Mouse (Mus musculus): Measurements from ENCODE around the gene Pef1. TPM values are rescaled to one million over a fixed set of nuclear protein-coding genes. Genes with fewer than 3 reads are reported as not detected.

The Pef1 gene
- total RNA-seq, 4 experiments from 2014 or later, result 72.9 to 80.6 (median 76.1) TPM

DNA sequence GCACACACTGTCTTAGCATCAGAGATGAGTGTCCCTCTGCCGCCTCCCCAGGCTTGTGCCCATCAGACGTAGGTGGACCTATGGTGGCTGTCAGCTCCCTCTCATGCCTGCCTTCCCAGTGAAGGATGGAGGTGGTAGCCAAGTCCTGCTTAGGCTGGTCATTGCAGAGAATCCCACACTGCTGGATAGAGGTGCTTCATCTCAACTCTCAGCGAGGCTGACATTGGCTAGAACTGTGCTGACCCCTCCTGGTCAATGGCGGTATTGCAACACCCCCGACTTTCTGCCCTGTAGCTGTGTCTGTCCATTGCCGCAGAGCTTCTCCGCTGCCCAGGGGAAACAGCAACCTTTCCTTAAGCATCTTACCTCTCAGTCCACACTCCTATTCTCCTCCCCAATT lies 15.1 kb upstream of the Pef1 start:
- peak; percentile 75 to 99 for DNase-seq (ENCODE audit: low spot score in 2 of 2)

DNA sequence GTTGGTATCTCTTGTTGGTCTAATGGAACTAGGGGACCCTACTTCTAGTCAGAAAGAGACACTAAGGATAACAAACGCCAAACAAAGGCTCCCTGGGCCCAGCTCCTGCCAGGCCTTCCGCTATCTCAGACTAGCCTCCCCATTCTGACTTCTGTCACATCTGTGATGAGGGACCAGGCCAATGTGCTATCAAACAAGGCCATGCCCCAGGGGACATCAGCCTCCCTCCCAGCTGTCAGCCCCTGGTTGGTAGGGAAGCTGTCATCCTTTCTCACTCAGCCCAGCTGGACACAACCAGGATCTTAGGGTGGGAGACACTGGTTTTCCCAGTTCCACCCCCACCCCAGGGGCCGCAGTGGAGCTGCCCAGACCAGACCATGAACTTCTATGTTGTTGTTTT lies 7.2 kb upstream of the Pef1 start:
- DNase-seq (ENCODE audit: low spot score in 2 of 2), result no peak

DNA sequence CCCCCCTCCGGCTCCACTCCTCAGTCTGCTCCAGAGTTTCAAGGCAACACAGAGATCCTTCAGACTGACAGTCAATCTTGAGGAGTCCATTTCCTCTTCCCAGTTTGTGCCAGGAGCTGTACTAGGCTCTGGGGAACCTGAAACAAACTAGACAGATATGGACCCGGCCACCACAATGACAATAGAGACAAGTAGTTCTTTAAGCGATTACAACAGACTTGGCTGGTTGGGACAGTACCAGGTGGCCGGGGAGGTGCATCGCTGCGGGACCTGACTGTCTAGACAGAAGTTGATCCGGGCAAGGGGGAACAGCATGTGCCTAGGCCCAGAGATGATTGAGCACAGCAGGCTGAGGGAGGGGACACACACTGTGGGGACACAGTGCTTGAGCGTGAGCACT lies 1.2 kb upstream of the Pef1 start:
- no peak for DNase-seq (ENCODE audit: low spot score in 2 of 2)

DNA sequence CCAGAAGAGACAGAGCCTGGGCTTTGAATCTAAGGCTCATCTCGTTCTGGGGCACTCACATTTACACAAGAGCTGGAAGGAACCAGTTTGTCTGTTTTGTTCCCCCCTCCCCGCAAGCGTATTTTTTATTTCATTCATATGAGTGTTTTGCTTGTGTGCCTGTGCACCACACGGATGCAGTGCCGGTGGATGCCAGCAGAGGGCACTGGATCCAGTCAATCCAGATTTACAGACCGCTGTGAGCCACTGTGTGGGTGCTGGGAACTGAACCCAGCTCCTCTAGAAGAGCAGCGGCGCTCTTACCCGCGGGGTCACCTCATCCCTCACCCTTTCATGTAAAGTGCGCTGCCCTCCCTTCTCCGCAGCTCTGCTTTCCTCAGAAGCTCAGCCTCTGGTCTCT lies 1.3 kb downstream of the Pef1 start:
- DNase-seq (ENCODE audit: low spot score in 2 of 2), result no peak

DNA sequence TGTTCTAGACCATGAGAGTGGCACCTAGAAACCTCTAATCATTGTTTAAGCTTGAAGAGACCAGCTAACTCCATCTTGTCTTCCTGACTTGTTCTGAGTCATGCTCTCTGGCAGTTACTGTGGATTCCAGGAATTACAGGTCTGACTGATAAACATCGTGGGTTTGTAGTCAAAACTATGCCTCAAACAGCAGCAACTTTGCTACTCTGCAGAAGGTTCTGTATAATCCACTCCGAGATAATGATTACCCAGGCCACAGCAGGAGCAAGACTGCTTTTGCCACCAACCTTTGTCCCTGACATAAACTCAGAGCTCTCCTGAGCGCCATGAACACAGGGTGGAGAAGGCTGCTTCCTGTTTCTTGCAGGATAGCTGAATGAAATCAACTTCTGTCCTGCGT lies 2.2 kb downstream of the Pef1 start:
- DNase-seq (ENCODE audit: low spot score in 2 of 2), result no peak

DNA sequence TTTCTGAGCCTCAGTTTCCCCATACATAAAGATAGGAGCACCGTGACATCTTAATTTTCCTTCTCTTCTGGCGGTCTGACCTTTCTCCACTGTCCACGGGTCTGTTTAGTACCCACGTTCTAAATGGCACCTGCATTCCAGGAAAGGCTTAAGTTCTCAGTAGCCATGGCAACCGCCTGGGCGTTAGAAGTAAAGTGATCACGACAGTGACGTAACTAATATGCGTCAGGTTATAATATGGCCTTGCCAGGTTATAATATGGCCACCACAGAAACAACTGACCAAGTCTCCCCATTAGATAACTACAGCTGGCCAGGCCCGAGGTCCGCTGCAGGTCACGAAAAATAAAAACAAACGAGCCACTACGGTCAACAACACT lies 4.7 kb downstream of the Pef1 start:
- no peak for DNase-seq (ENCODE audit: low spot score in 2 of 2)

DNA sequence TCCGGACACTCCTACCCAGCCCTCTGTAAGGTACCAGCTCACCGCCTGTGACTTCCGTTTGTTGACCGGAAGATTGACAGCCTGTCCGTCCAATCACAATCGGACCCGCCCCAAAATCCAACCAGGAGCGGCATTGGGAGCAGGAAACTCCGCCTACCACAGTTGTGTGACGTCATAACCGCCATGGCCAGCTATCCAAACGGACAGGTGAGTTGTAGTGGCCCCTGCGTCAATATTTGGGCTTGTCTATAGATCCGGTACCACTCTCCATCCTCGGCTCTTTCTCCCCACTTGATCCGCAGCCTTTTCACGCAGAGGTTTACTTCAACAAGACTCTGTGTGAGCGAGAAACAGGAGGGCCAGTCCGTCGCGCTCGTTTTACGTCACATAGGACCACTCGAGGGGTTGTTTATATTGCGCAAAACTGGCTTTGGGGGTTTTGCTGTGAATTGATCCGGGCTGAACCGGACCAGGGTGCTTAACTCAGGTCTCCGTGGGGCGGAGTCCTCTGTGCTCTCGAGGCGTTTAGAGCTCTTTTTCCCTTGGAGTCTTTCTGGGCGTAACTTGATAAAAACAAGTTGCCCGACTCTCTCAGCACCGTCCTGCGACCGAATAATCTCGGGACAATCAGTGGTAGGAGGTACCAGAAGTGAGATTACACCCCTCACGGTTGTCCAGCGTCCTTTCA lies 5.2 kb downstream of the Pef1 start:
- DNase-seq (ENCODE audit: low spot score in 2 of 2), result peak; percentile 99 to 100

DNA sequence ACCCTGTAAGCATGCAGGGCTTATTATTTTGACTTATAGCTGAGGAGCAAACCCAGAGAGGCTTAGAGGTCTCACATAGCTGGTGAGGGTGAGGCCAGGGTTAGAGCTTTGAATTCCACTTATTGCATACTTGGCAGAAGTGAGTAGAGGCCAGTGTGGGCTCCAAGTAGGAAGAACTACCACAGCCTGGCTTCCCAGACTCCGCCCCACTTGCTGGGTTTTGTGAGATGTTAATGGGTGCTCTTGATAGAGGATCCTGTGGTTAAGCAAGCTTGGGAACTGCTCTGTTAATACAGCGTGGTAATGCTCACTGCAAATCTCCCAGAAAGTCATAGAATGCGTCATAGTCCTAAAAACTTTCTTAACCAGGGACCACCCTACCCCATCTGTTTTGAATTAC lies 6.6 kb downstream of the Pef1 start:
- no peak for DNase-seq (ENCODE audit: low spot score in 2 of 2)

DNA sequence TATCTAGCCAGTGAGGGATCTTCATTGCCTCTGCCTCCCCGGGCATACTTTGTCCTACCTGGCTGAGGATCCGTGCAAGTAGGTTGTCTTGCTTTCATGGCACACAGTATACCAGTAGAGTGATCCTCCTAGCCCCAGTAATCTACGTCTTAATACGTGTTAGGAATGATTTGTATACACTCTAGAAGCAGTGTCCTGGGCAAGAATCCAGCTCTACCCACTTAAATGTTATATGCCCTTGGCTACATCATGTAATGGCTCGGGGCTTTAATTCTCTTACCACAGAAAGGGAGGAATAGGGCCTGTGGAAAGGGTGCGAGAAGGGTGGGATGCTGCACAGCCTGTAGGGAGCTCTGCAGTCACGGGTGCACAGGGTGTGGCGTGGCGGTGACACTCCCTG lies 7.3 kb downstream of the Pef1 start:
- no peak for DNase-seq (ENCODE audit: low spot score in 2 of 2)

DNA sequence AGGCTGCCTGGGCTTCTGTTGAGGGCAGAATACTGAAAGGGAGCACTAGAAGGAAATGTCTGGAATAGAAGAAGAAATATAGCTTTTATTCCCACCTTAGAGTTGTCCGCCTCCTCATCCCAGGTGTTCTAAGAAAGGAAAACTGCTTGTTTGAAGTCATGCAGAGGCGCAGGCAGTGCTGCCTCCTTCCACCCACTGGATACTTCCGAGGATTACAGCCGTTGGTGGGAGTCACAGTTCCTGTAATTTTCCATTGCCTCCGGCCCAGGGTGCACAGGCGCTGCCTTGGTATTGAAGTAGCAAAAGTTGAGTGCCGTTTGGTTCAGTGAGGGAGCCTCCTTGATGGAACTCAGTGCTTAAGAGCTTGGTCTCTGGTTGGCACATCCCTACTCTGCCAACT lies 7.7 kb downstream of the Pef1 start:
- DNase-seq (ENCODE audit: low spot score in 2 of 2), result peak; percentile 35 to 51

DNA sequence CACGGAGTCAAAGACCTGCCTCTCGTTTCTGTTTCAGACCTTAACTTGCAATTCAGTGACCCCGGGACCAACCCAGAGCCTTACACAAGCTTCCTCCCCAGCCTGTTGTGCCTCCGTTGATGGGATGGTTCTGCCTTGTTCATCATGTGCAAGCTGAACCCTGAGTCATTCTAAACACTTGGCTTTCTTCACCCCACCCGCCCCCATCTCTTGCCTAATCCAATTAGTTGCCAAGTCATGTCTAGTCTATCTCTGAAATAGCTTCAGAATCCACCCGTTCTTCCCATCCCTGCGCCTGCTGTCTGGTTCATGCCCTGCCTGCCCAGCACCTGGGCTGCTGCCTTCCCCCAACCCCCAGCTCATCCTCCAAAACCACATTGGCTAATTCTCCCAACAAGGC lies 9.9 kb downstream of the Pef1 start:
- no peak for DNase-seq (ENCODE audit: low spot score in 2 of 2)

DNA sequence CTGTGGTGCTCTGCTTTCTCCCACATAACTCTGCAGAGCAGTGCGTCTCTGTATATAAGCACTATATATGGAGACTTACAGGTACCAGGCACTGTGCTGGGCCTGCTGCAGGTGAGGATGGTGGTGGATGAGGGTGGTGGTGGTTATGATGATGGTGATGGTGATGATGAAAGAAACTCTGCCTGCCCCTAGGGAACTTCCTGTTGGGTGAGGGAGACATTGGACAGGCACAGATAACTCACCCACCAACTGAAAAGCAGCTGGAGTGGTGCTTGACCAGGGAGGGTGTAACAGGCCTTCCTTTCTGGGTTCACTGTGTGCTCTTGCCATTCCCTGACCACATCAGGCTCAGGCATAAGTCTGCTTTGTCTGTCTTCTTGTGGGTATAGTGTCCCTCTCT lies 10.4 kb downstream of the Pef1 start:
- DNase-seq (ENCODE audit: low spot score in 2 of 2), result no peak

DNA sequence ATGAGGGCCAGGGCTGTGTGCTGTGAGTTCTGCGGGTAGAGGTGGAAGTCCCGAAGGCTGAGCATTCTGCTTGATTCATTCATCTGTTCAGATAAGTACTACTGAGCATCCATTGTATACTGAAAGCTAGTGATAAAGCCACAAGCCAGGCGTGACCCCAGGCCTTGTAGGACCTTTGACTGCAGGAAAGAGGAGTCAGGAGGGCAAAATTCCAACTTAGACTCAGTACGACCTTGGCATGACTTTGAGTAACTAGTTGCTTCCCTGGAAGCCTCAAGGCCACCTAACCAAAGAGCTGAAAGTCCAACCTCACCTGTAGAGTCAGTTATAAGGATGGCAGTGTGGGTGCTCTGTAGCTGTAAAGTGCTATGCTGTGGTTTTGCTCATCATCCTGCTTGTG lies 18.4 kb downstream of the Pef1 start:
- no peak for DNase-seq (ENCODE audit: low spot score in 2 of 2)

DNA sequence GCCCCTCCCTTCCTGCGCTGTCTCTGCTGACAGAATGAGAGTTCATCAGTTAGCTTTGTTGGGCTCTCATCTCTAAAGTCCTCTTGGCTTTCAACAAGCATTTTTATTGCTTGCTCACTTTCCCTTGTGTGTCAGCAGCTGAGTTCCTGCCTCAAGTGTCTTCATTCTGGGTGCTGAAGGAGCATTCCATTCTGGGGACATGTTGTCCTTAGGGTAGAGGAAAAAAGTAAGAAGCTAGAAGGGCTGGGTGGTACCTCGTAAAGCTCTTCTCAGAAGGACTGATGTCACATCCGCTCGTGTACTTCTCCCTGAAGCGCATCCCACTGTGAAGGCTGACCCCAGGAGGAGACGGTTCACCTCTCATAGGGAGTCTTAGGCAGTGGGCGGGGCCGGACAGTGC lies 19.2 kb downstream of the Pef1 start:
- DNase-seq (ENCODE audit: low spot score in 2 of 2), result no peak

DNA sequence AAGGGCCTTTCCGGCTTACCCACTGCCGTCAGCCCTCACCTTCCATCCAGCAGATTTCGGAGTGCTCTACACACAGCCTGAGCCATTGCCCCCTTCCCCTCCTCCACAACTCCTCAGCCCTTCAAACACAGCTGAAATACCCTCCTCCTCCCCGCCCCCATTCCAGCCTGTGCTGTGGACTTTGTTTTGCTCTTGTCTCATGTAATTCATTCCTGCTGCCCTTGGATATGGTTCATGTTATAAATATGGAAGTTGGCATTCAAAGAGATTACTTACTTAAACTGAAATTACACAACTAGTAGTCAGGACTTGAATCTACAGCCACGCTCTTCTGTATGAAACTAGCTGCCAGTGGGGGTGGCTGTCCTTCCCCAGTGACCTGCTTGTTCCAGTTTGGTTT lies 20.7 kb downstream of the Pef1 start:
- no peak for DNase-seq (ENCODE audit: low spot score in 2 of 2)

DNA sequence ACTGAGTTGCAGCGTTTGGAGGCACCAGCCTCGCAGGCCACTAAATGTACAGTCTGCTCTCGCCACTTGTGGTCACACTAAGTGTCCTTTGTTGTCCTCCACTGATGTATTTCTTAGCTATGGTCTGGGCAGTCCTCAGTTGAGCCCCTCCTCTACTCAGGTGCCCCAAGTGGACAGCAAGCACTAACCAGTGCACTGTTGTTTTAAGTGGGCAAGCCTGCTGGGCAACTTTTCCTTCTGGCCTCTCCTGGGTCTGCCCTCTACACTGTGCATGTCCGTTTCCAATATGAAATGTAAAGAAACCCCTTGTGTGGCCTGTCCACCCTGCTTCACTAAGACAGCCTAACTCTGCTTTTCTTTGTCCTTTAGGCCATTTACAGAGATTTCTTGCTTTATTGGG lies 21.8 kb downstream of the Pef1 start:
- no peak for DNase-seq (ENCODE audit: low spot score in 2 of 2)

DNA sequence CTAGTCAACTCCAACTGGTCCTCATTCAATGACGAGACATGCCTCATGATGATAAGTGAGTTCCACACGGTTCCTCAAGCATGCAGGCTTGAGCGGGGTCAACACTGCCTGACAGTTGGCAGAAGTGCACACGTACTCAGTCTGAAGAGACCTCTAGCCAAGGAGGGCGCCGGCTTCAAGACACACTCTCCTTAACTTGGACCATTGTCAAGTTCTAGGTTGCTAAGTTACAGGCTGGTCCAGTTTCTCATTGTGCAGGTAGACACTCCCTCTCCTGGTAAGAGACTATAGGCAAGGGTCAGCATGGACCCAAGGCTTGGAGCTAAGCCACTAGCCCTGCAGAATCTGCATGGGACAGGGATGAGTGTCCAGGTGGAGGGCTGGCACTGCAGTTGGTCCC lies 22.8 kb downstream of the Pef1 start:
- no peak for DNase-seq (ENCODE audit: low spot score in 2 of 2)

DNA sequence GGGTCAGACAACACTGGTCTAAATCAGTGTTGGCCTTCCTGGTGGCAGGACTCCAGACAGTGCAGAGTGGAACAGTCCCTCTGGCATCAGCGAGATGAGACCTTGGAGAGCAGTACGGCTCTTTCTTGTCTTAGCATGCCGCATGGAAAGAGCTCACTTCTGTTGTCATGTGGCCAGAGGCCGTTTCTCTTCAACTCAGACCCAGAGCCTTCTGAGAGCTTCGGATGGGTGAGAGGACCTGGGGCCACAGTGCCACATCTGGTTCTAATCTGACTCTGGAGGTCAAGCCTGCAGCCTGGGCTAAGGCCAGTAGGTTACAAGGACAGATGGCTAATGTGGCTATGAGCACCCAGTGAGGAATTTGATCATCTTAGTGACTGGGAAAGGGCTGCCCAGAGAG lies 23.6 kb downstream of the Pef1 start:
- DNase-seq (ENCODE audit: low spot score in 2 of 2), result no peak

DNA sequence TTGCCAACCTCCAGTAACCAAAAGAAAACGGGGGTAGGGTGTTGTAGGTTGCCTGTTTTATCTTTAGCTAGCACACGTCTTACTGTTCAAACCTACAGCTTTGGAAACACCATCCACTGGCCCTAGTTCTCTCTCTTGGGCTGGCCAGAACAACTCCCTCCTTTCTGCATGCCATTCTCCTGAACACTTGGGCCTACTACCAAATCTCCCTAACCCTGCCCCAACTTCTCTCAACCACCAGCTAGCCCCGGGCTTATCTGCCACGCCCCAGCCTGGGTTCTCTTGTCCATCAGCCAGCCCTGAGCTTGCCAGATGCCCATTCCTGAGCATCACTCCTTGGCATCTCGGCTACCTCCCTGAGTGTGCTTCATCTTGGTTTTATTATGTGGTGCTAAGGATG lies 26.5 kb downstream of the Pef1 start:
- DNase-seq (ENCODE audit: low spot score in 2 of 2), result no peak

DNA sequence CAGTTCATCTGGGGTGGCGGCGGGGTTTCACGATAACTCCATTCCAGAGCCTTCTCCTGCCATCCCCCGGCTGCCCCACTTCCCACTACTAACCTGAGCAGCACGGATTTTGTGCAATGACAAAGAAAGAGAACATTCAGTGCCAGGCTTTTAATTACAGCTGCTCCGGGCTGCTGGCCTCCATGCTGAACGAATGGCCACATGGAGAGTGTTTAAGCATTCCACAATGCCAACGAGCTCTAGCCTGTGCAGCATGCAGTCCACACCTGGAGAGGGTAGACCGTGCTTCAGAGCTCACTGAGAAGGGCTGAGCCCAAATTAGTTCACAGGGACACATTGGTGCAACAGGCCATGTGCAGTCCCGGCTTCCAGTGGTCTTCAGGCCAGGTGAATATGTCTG lies 27.7 kb downstream of the Pef1 start:
- no peak for DNase-seq (ENCODE audit: low spot score in 2 of 2)

DNA sequence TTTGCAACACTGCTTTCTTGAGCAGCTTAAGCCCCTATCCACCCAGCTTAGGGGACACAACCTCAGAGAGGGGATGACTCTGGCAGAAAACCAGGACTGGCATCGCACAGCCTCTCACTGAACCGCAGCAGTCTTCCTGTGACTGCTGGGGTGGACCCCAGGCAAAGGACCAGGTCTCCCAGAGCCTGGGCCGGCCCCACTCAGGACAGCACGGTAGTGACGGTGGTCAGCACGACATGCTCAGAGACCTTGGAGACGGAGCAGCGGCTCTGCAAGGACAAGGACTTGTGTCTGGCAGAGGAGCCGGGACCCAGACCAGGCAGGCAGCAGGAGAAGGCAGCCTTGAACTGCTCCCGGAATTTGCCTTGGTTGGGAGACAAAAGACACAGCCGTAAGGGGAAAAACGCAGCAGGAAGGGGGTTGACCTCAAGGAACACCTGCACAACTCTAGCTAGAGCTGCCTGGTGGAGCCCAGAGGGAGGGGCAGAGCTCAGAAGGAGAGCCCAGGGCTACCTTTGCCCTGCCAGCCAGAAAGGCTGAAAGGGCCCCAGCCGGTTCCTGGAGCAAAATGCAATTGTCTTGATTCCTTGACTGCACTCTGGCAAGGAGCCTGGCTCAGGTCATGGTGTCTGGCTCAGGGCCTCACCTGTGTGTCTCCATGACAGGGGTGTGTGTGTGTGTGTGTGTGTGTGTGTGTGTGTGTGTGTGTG lies 28.4 kb downstream of the Pef1 start:
- DNase-seq (ENCODE audit: low spot score in 2 of 2), result no peak

DNA sequence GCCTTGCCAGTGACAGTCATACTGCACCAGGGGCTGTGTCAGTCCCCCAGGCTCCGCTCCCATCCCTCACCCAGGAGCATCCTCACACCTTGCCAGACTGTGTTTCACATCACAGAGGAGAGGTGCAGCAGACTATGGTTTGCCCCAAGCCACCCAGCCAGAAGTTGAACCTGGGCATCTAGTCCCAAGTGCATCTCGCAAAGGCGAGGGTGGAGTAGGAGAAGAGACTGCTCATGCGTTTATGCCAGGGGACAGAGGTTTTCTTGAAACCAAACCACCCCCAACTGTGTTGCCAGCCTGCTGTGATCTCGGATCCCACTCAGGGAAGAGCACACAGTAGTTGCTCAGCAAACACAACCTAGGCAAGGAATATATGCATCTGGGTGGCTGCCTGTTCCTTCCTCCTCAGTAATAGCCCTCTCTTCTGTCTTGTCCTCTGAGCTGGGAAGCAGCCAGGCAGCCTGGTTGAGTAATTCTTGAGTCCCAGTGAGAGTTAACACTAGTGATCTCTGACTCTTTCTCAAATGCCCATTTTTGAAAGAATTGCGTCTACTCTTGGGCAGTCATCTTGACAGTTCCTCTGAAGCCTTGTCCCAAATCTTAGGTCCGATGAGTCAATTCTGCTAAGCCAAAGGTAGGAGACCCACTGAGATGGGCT lies 29.2 kb downstream of the Pef1 start:
- DNase-seq (ENCODE audit: low spot score in 2 of 2), result no peak

DNA sequence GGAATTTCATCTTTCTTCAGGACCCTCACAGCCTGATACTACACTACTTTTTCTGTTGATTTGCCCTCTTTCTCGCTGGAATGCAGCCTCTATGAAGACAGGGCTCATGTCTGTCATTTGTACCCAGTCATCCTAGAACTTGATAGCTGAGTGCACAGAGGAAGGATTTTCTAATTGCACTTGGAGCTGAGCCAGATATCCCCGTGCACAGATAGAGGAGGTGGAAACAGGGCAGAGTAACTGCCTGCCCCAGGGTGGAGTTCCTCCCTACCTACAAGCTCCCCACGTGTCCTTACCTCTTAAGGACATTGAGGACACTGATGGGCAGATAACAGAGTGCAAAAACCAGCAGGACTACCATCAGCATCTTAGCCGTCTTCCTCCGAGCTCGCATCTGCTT lies 31.0 kb downstream of the Pef1 start:
- no peak for DNase-seq (ENCODE audit: low spot score in 2 of 2)
